Mouse (Mus musculus) frontal cortex, postnatal 36 days (tissue): ENCODE measurements at regions not wholly inside any gene's neighbourhood (a gene's known extent, or its start where the extent isn't known, plus 50 kb on each side); places are given as distances from the start of the nearest gene placed in this dataset.

Experiments
- DNase-seq, 2 experiments: peaks; one replicate each; pipeline ENCODE4 v3.0.0; 2022; ENCODE audit warnings: low spot score in 2 of 2

DNA sequence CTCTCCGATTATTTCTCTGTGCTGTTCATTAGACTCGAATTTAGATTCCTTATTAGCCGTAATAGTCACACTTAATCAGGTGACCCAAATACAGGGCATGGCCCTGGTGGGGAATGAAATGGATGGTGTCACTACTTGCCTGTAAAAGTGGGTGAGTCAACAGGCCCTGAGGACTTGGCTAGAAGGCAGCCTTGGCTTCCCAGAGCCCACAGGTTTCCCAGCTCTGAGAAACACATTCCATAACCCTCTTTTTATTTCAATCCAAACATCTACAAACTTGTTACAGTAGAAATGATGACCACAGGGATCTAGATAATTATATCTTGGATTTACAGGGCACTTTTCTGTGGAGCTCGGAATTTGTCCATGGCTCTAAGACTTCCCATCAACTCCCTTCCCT lies 105.2 kb upstream of the Slc7a11 start:
- DNase-seq: no peak

DNA sequence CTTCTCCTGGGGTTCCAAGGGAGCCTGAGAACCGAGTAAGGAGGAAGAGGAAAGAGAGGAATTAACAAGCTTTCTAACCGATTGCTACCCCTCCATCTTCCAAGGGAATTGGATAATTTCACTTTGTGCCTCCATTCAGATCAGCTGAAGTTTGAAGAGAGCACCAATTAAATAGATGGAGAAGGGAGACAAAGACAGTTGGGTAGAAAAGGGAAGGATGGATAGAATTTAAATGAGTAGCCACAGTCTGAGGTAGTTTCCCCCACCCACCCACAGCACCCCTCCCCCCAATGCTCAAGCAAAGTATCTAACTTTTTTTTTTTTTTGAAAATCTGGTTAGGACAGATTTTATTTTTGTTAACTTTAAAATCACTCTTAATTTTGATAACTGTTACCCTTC lies 87.2 kb upstream of the Slc7a11 start:
- no peak for DNase-seq

DNA sequence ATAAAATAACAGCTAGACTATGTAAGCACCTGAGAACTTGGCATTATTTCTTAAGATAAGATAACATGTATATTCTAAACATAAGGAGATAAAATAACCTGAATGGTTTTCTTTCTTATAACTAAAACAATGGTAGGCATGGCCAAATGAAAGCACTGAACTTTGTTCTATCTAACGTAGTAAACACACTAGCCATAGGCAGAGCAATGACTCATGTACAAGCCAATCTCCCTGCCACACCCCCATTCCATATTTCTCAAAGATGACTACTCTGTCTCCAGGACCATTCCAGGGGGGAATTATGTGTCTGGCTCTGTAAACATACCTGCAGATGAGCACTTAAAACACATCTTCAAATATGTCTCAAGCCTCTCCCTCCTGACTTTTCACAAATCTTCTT lies 80.6 kb upstream of the Slc7a11 start:
- DNase-seq: no peak

DNA sequence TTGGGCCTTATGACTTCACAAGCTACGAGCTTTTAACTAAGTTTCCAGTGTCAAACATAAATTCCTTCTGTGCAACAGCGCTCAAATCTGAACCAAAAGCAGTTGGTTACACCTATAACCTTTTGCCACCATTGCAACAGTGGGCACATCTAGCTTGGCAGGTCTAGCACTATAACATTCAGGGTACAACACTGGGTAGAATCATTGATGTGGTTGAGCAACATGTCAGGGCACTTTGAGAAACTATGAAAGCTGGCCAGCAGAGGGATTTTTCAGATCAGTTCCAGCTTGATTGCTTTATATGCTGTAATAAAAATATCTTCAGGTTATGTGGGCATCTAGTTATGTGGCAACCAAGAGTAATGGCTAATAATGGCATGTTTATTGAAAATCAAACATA lies 63.8 kb upstream of the Slc7a11 start:
- DNase-seq: no peak
